Comparison of ENCODE assay signal across 16 mouse cellular contexts in genomic region chr3:98379236-98379635, GRCm38 (mm10). TPM values are rescaled to one million over a fixed set of nuclear protein-coding genes. Genes with fewer than 3 reads are reported as not detected.
DNase-seq lines count a peak whose midpoint lies in the region; ATAC-seq and TF ChIP-seq lines count a peak whose summit lies in the region.
"Had no signal": no experiment of that assay in that cellular context is flagged by ENCODE, and none has a peak within 500 bp of the region (broad histone marks: within the 10 kb centered on the region; RNA-seq: fewer than 3 reads in every experiment).

No protein-coding gene starts in this region.

- no peak overlapping the region for H3K27ac ChIP-seq in hindbrain, embryonic 10.5 days
- no peak overlapping the region for H3K27ac ChIP-seq in hindbrain, embryonic 14.5 days
- no peak overlapping the region for H3K27ac ChIP-seq in thymus, adult 2 months (ENCODE audit: control insufficient read depth, insufficient read depth, low read length)
- H3K27ac ChIP-seq: forebrain, embryonic 15.5 days; hindbrain, embryonic 15.5 days; limb, embryonic 15.5 days; stomach, postnatal 0 days had no signal

- no peak overlapping the region for H3K4me3 ChIP-seq in hindbrain, embryonic 10.5 days
- H3K4me3 ChIP-seq in hindbrain, embryonic 14.5 days (replicated peaks; ENCODE audit: low read length): no peak overlapping the region
- no peak overlapping the region for H3K4me3 ChIP-seq in thymus, adult 2 months (ENCODE audit: control insufficient read depth, insufficient read depth, low read length)
- H3K4me3 ChIP-seq: forebrain, embryonic 15.5 days; heart, embryonic 12.5 days; hindbrain, embryonic 15.5 days; limb, embryonic 15.5 days had no signal

- no peak for ATAC-seq in hindbrain, embryonic 14.5 days (ENCODE audit: low FRiP score)
- ATAC-seq: forebrain, embryonic 15.5 days had no signal

- 19% methylated on average over 7 of the region's 7 CpGs for WGBS in hindbrain, embryonic 10.5 days
- WGBS in hindbrain, embryonic 14.5 days: 15% methylated on average over 7 of the region's 7 CpGs
- 79% methylated on average over 7 of the region's 7 CpGs for WGBS in thymus, adult 2 months

- no peaks in the 10 kb centered on the region for H3K9me3 ChIP-seq in hindbrain, embryonic 10.5 days
- no peaks in the 10 kb centered on the region for H3K9me3 ChIP-seq in hindbrain, embryonic 14.5 days (ENCODE audit: control insufficient read depth, low read length)
- H3K9me3 ChIP-seq: forebrain, embryonic 15.5 days; heart, embryonic 12.5 days; hindbrain, embryonic 15.5 days; limb, embryonic 15.5 days had no signal

- H3K36me3 ChIP-seq in hindbrain, embryonic 10.5 days: no peaks in the 10 kb centered on the region
- H3K36me3 ChIP-seq in hindbrain, embryonic 14.5 days (replicated peaks; ENCODE audit: control insufficient read depth, insufficient read depth): no peaks in the 10 kb centered on the region
- no peaks in the 10 kb centered on the region for H3K36me3 ChIP-seq in thymus, adult 2 months (ENCODE audit: control insufficient read depth, insufficient read depth, low read length)
- H3K36me3 ChIP-seq: forebrain, embryonic 15.5 days; heart, embryonic 12.5 days; hindbrain, embryonic 15.5 days; limb, embryonic 15.5 days had no signal

- no peak overlapping the region for H3K4me2 ChIP-seq in hindbrain, embryonic 14.5 days (replicated peaks)
- H3K4me2 ChIP-seq: forebrain, embryonic 15.5 days; heart, embryonic 12.5 days; hindbrain, embryonic 15.5 days; limb, embryonic 15.5 days had no signal

- peaks cover 3% of the 10 kb centered on the region; the same call in 1 of the 2 replicates for H3K27me3 ChIP-seq in hindbrain, embryonic 10.5 days (ENCODE audit: insufficient read depth, poor library complexity, severe bottlenecking)
- H3K27me3 ChIP-seq in hindbrain, embryonic 14.5 days (ENCODE audit: control insufficient read depth, insufficient read depth, low read length): no peaks in the 10 kb centered on the region
- H3K27me3 ChIP-seq in thymus, adult 2 months (ENCODE audit: control insufficient read depth, insufficient read depth, low read length): peaks cover 12% of the 10 kb centered on the region
- H3K27me3 ChIP-seq: forebrain, embryonic 15.5 days; heart, embryonic 12.5 days; hindbrain, embryonic 15.5 days; limb, embryonic 15.5 days had no signal

- H3K4me1 ChIP-seq in hindbrain, embryonic 10.5 days (replicated peaks): peaks cover 30% of the 10 kb centered on the region
- peaks cover 12% of the 10 kb centered on the region for H3K4me1 ChIP-seq in hindbrain, embryonic 14.5 days (replicated peaks; ENCODE audit: control insufficient read depth, insufficient read depth, low read length)
- H3K4me1 ChIP-seq in thymus, adult 2 months (replicated peaks; ENCODE audit: control insufficient read depth, insufficient read depth, low read length): 0 out of 2 replicates have a peak, but pooled peaks cover 4% of the 10 kb centered on the region

- peak; percentile 8 for DNase-seq in hindbrain, embryonic 10.5 days (ENCODE audit: low spot score)
- no peak for DNase-seq in hindbrain, embryonic 14.5 days (ENCODE audit: low spot score)
- peak; percentile 29 for DNase-seq in ZHBTc4 (ENCODE audit: low read depth, low spot score)
- DNase-seq in kidney, adult 11 months: peak; percentile 88
- peak; percentile 63 to 89 for DNase-seq in kidney, postnatal 36 days
- DNase-seq in gastrocnemius, postnatal 4 days (ENCODE audit: low spot score in 2 of 2): no peak
- no peak for DNase-seq in left cerebral cortex, adult 11 months (ENCODE audit: low spot score)
- no peak for DNase-seq in thymus, adult 2 months
- DNase-seq: B cell, adult 2 months; cerebellum, adult 9-10 months had no signal

- no peak for TF ChIP-seq CTCF in thymus, adult 2 months (IDR thresholded peaks at IDR 0.05; ENCODE audit: borderline replicate concordance, control insufficient read depth, extremely low read depth, insufficient read depth, low read length, poor library complexity)

- no peak overlapping the region for H3K9ac ChIP-seq in hindbrain, embryonic 14.5 days
- H3K9ac ChIP-seq: forebrain, embryonic 15.5 days; heart, embryonic 12.5 days; hindbrain, embryonic 15.5 days; limb, embryonic 15.5 days had no signal

- no peak for TF ChIP-seq POLR2A in thymus, adult 2 months (IDR thresholded peaks at IDR 0.05; ENCODE audit: control insufficient read depth, extremely low read depth, insufficient read depth, low read length, poor library complexity)

RNA-seq across cellular contexts. Expression of gene Zfp697, which starts 3.0 kb away (rescaled TPM):
- 6.6 and 8.0 TPM in 2 replicates for polyA plus RNA-seq in hindbrain, embryonic 10.5 days (2016; fragmentation: Nextera tagmentation; extraction: Ambion mirVana)
- polyA plus RNA-seq in hindbrain, embryonic 14.5 days (2014; fragmentation: Nextera tagmentation; extraction: Ambion mirVana): 20.6 and 21.5 TPM in 2 replicates
- total RNA-seq in gastrocnemius, postnatal 4 days (2021): 1 to 10 TPM; 4.0 TPM
- polyA plus RNA-seq in thymus, adult 2 months (2012; rRNA removed): 0.66 and 0.96 TPM in 2 replicates
- total RNA-seq: monocyte, adult 5-6 weeks had no signal

RNA-seq across cellular contexts. Expression of gene Phgdh, which starts 39.4 kb away (rescaled TPM):
- 345 and 380 TPM in 2 replicates for polyA plus RNA-seq in hindbrain, embryonic 10.5 days (2016; fragmentation: Nextera tagmentation; extraction: Ambion mirVana)
- 160 and 173 TPM in 2 replicates for polyA plus RNA-seq in hindbrain, embryonic 14.5 days (2014; fragmentation: Nextera tagmentation; extraction: Ambion mirVana)
- 10 to 100 TPM; 22.9 to 29.1 TPM for total RNA-seq in gastrocnemius, postnatal 4 days (2021)
- 213 and 232 TPM in 2 replicates for polyA plus RNA-seq in thymus, adult 2 months (2012; rRNA removed)

Comparison
In these comparisons a context has a peak if more than half of its experiments do, and no peak if none do; other contexts are left out.
1. DNase-seq: peak in hindbrain, embryonic 10.5 days (single experiment), ZHBTc4 (single experiment), kidney, adult 11 months (single experiment) and kidney, postnatal 36 days (2 of 2); none in hindbrain, embryonic 14.5 days (single experiment), gastrocnemius, postnatal 4 days (0 of 2), left cerebral cortex, adult 11 months (single experiment) and thymus, adult 2 months (single experiment).